Mouse (Mus musculus): Measurements from ENCODE around the gene Gpbar1. TPM values are rescaled to one million over a fixed set of nuclear protein-coding genes. Genes with fewer than 3 reads are reported as not detected.

Gpbar1 gene
- total RNA-seq, 2 experiments from 2014 or later, result not detected

- no peak for ATAC-seq (replicated peaks; ENCODE audit: poor library complexity, severe bottlenecking)
These were observed 15.8 kb downstream of the Gpbar1 start for GRCm38 (mm10) chr1:74294090-74294643.

- peak; percentile 17 for ATAC-seq (replicated peaks; ENCODE audit: poor library complexity, severe bottlenecking)
These were observed 16.5 kb downstream of the Gpbar1 start for GRCm38 (mm10) chr1:74294733-74295455.

- ATAC-seq (replicated peaks; ENCODE audit: poor library complexity, severe bottlenecking), result peak; percentile 70
These were observed 17.3 kb downstream of the Gpbar1 start for GRCm38 (mm10) chr1:74295456-74296171.

GRCm38 (mm10) chr1:74296477-74296876, 18.1 kb downstream of the Gpbar1 start:
- ATAC-seq (replicated peaks; ENCODE audit: poor library complexity, severe bottlenecking), result no peak

GRCm38 (mm10) chr1:74297269-74297668, 18.9 kb downstream of the Gpbar1 start:
- no peak for ATAC-seq (replicated peaks; ENCODE audit: poor library complexity, severe bottlenecking)

- no peak for ATAC-seq (replicated peaks; ENCODE audit: poor library complexity, severe bottlenecking)
These were observed 19.9 kb downstream of the Gpbar1 start for GRCm38 (mm10) chr1:74298157-74298750.

- ATAC-seq (replicated peaks; ENCODE audit: poor library complexity, severe bottlenecking), result no peak
These were observed 20.6 kb downstream of the Gpbar1 start for GRCm38 (mm10) chr1:74298996-74299395.

- ATAC-seq (replicated peaks; ENCODE audit: poor library complexity, severe bottlenecking), result no peak
These were observed 22.2 kb downstream of the Gpbar1 start for GRCm38 (mm10) chr1:74300347-74301110.

- ATAC-seq (replicated peaks; ENCODE audit: poor library complexity, severe bottlenecking), result no peak
These were observed 23.9 kb downstream of the Gpbar1 start for GRCm38 (mm10) chr1:74302229-74302628.

- no peak for ATAC-seq (replicated peaks; ENCODE audit: poor library complexity, severe bottlenecking)
These were observed 24.5 kb downstream of the Gpbar1 start for GRCm38 (mm10) chr1:74302835-74303234.

GRCm38 (mm10) chr1:74303509-74304338, 25.4 kb downstream of the Gpbar1 start:
- ATAC-seq (replicated peaks; ENCODE audit: poor library complexity, severe bottlenecking), result peak; percentile 79

GRCm38 (mm10) chr1:74304339-74304790, 26.0 kb downstream of the Gpbar1 start:
- peak; percentile 29; the same call in 1 of the 2 replicates for ATAC-seq (replicated peaks; ENCODE audit: poor library complexity, severe bottlenecking)

GRCm38 (mm10) chr1:74304946-74305345, 26.6 kb downstream of the Gpbar1 start:
- no peak for ATAC-seq (replicated peaks; ENCODE audit: poor library complexity, severe bottlenecking)

- ATAC-seq (replicated peaks; ENCODE audit: poor library complexity, severe bottlenecking), result no peak
These were observed 27.2 kb downstream of the Gpbar1 start, which contains the start of gene Tmbim1 for GRCm38 (mm10) chr1:74305522-74305921. Gene Tmbim1, minus strand, starts transcription at chr1:74305622.

GRCm38 (mm10) chr1:74307146-74307545, 28.8 kb downstream of the Gpbar1 start:
- no peak for ATAC-seq (replicated peaks; ENCODE audit: poor library complexity, severe bottlenecking)

- ATAC-seq (replicated peaks; ENCODE audit: poor library complexity, severe bottlenecking), result 0 out of 2 replicates have a peak, but pooled peaks have one; percentile 16
These were observed 29.9 kb downstream of the Gpbar1 start for GRCm38 (mm10) chr1:74308001-74308964.

GRCm38 (mm10) chr1:74309767-74310166, 31.4 kb downstream of the Gpbar1 start:
- no peak for ATAC-seq (replicated peaks; ENCODE audit: poor library complexity, severe bottlenecking)

Measured in granulocyte monocyte progenitor cell, adult 5-6 weeks (primary cell).